Mouse (Mus musculus): ENCODE data around the gene Fan1. TPM values are rescaled to one million over a fixed set of nuclear protein-coding genes. Genes with fewer than 3 reads are reported as not detected.
A peak's percentile ranks its signal among the peaks of the same experiment; 100 is the strongest.

Gene Fan1
- 1 to 10 TPM; 6.6 to 7.2 TPM for total RNA-seq (2021)

- peak; percentile 89 for DNase-seq
Measured at GRCm38 (mm10) chr7:64373830-64374562, at the start of gene Fan1. TSS of gene Fan1 (minus strand) at chr7:64374095.

- DNase-seq, result no peak
Measured at GRCm38 (mm10) chr7:64403989-64404388, 30.1 kb upstream of the Fan1 start.

- no peak for DNase-seq
Measured at GRCm38 (mm10) chr7:64402452-64402851, 28.6 kb upstream of the Fan1 start.

GRCm38 (mm10) chr7:64400725-64401124 is 26.8 kb upstream of the Fan1 start:
- no peak for DNase-seq

GRCm38 (mm10) chr7:64392819-64393151 is 18.9 kb upstream of the Fan1 start:
- DNase-seq, result no peak

GRCm38 (mm10) chr7:64392122-64392818 is 18.4 kb upstream of the Fan1 start, which contains the start of the genes Mphosph10 and Mcee:
TSS of gene Mphosph10 (minus strand) at chr7:64392268.
TSS of gene Mcee (plus strand) at chr7:64392607.
- DNase-seq, result peak; percentile 99

- DNase-seq, result no peak
Measured at GRCm38 (mm10) chr7:64391479-64391878, 17.6 kb upstream of the Fan1 start.

GRCm38 (mm10) chr7:64373147-64373829 is 607 bp downstream of the Fan1 start:
- no peak for DNase-seq

- no peak for DNase-seq
Measured at GRCm38 (mm10) chr7:64371940-64372878, 1.7 kb downstream of the Fan1 start.

- no peak for DNase-seq
Measured at GRCm38 (mm10) chr7:64369841-64370240, 4.1 kb downstream of the Fan1 start.

- no peak for DNase-seq
Measured at GRCm38 (mm10) chr7:64365863-64366262, 8.0 kb downstream of the Fan1 start.

GRCm38 (mm10) chr7:64360586-64360945 is 13.3 kb downstream of the Fan1 start:
- no peak for DNase-seq

GRCm38 (mm10) chr7:64359943-64360585 is 13.8 kb downstream of the Fan1 start:
- DNase-seq, result no peak

GRCm38 (mm10) chr7:64358666-64359065 is 15.2 kb downstream of the Fan1 start:
- no peak for DNase-seq

GRCm38 (mm10) chr7:64357405-64357804 is 16.5 kb downstream of the Fan1 start:
- DNase-seq, result peak; percentile 53

GRCm38 (mm10) chr7:64356661-64357060 is 17.2 kb downstream of the Fan1 start:
- no peak for DNase-seq

- no peak for DNase-seq
Measured at GRCm38 (mm10) chr7:64354206-64354605, 19.7 kb downstream of the Fan1 start.

GRCm38 (mm10) chr7:64351087-64351486 is 22.8 kb downstream of the Fan1 start:
- DNase-seq, result no peak

GRCm38 (mm10) chr7:64349147-64349861 is 24.6 kb downstream of the Fan1 start:
- no peak for DNase-seq

- no peak for DNase-seq
Measured at GRCm38 (mm10) chr7:64347813-64348212, 26.1 kb downstream of the Fan1 start.

GRCm38 (mm10) chr7:64332686-64333085 is 41.2 kb downstream of the Fan1 start:
- no peak for DNase-seq
